Mouse (Mus musculus): ENCODE results near the gene Sugct.

- TF ChIP-seq CTCF (IDR thresholded peaks at IDR 0.05; ENCODE audit: control insufficient read depth, insufficient read depth, low read length) (no peak), POLR2A (IDR thresholded peaks at IDR 0.05; ENCODE audit: borderline replicate concordance, control insufficient read depth, low read depth, low read length) (no peak)
Observed at GRCm38 (mm10) chr13:16938552-16939465, 756.5 kb downstream of the Sugct start.
